Comparison of ENCODE assay signal across 12 mouse cellular contexts in the genomic region with DNA sequence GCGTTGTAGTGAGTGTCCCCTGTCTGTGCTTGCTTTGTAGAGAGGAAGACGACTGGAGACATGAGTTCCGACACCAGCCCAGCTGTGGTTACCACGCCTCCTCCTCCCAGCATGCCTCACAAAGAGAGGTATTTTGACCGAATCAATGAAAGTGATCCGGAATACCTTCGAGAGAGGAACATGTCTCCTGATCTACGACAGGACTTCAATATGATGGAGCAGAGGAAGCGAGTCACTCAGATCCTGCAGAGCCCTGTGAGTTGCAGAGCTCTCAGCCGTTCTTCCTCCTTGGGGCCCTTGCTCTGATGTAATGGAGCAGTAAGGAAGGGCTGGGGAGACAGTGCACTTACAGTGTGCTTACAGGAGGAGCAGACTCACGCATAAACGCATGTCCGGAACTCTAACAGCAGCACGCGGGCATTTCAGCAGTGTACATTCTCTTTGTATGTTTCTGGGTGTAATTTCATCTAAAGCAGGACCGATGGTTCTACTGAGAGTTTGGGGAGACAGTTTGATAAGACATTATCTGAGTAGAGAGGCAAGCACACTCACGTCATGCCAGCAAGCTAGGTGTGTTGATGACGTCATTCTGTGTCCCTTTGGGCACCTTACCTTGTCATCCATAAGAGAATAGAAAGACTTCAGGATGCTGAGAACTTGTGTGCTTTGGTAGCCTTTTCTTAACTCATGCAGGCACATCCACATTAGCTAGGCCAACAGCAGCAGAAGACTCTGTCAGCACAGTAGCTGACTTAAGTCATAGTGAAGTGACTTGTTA.
DNase-seq lines count a peak whose midpoint lies in the region; ATAC-seq and TF ChIP-seq lines count a peak whose summit lies in the region.
"Had no signal": no experiment of that assay in that cellular context is flagged by ENCODE, and none has a peak within 500 bp of the region (broad histone marks: within the 10 kb centered on the region; RNA-seq: fewer than 3 reads in every experiment).

No protein-coding gene starts in this region.

- 73% methylated on average over 18 of the region's 18 CpGs for WGBS in heart, postnatal 0 days

- H3K9ac ChIP-seq in heart, postnatal 0 days (replicated peaks; ENCODE audit: low read depth, low read length), result no peak overlapping the region
- H3K9ac ChIP-seq: intestine, embryonic 15.5 days; liver, embryonic 13.5 days had no signal

- H3K4me2 ChIP-seq in heart, postnatal 0 days (ENCODE audit: low read depth, low read length), result no peak overlapping the region
- H3K4me2 ChIP-seq: intestine, embryonic 15.5 days; liver, embryonic 13.5 days had no signal

- H3K36me3 ChIP-seq in heart, postnatal 0 days (replicated peaks; ENCODE audit: control insufficient read depth, insufficient read depth, low read length), result peaks cover 40% of the 10 kb centered on the region

- no peak for TF ChIP-seq EP300 in heart, postnatal 0 days (IDR thresholded peaks at IDR 0.05; ENCODE audit: low read depth)

- TF ChIP-seq CTCF in heart, postnatal 0 days (IDR thresholded peaks at IDR 0.05; ENCODE audit: low read depth), result no peak

- peak overlapping the region; percentile 72 for H3K27ac ChIP-seq in heart, postnatal 0 days (ENCODE audit: low read depth)
- H3K27ac ChIP-seq: intestine, embryonic 15.5 days; left cerebral cortex, adult 2 months; liver, embryonic 13.5 days; macrophage had no signal

- H3K4me1 ChIP-seq in heart, postnatal 0 days (ENCODE audit: control insufficient read depth, insufficient read depth), result peaks cover 23% of the 10 kb centered on the region; the same call in 1 of the 2 replicates
- H3K4me1 ChIP-seq: intestine, embryonic 15.5 days had no signal

- H3K4me3 ChIP-seq in heart, postnatal 0 days (ENCODE audit: low read depth, low read length), result no peak overlapping the region
- H3K4me3 ChIP-seq: intestine, embryonic 15.5 days; left cerebral cortex, adult 2 months; liver, embryonic 13.5 days had no signal

- no peak for DNase-seq in heart, postnatal 0 days (ENCODE audit: low spot score)
- no peak for DNase-seq in heart, adult 8-10 months (ENCODE audit: low spot score)
- DNase-seq in CD4-positive, CD25-positive, alpha-beta regulatory T cell, adult 2 months (ENCODE audit: low read depth, low spot score), result peak; percentile 69
- peak; percentile 59 for DNase-seq in T-cell, adult 2 months (ENCODE audit: low spot score)
- DNase-seq in naive thymus-derived CD4-positive, alpha-beta T cell, adult 2 months (ENCODE audit: low read depth), result peak; percentile 66
- DNase-seq in adrenal gland, postnatal 4 days (ENCODE audit: low spot score in 2 of 2), result no peak
- no peak for DNase-seq in frontal cortex, postnatal 14 days (ENCODE audit: low spot score in 2 of 2)
- DNase-seq: kidney, postnatal 4 days; liver, embryonic 13.5 days had no signal

- H3K9me3 ChIP-seq in heart, postnatal 0 days (replicated peaks; ENCODE audit: control insufficient read depth, low read length), result no peaks in the 10 kb centered on the region
- H3K9me3 ChIP-seq: intestine, embryonic 15.5 days; liver, embryonic 13.5 days had no signal

- H3K27me3 ChIP-seq in heart, postnatal 0 days (ENCODE audit: control insufficient read depth, insufficient read depth, low read length), result no peaks in the 10 kb centered on the region
- H3K27me3 ChIP-seq: intestine, embryonic 15.5 days; liver, embryonic 13.5 days had no signal

- ATAC-seq in heart, postnatal 0 days (ENCODE audit: insufficient read depth, low read depth), result no peak
- ATAC-seq: intestine, embryonic 15.5 days had no signal

Comparison
In these comparisons a context has a peak if more than half of its experiments do, and no peak if none do; other contexts are left out.
1. DNase-seq: peak in CD4-positive, CD25-positive, alpha-beta regulatory T cell, adult 2 months (single experiment), T-cell, adult 2 months (single experiment) and naive thymus-derived CD4-positive, alpha-beta T cell, adult 2 months (single experiment); none in heart, postnatal 0 days (single experiment), heart, adult 8-10 months (single experiment), adrenal gland, postnatal 4 days (0 of 2) and frontal cortex, postnatal 14 days (0 of 2).